10 mouse cellular contexts compared by ENCODE assay signal in genomic region chr6:70813921-70814628, GRCm38 (mm10). TPM values are rescaled to one million over a fixed set of nuclear protein-coding genes. Genes with fewer than 3 reads are reported as not detected.
DNase-seq lines count a peak whose midpoint lies in the region; ATAC-seq and TF ChIP-seq lines count a peak whose summit lies in the region.
"Had no signal": no experiment of that assay in that cellular context is flagged by ENCODE, and none has a peak within 500 bp of the region (broad histone marks: within the 10 kb centered on the region; RNA-seq: fewer than 3 reads in every experiment).

No protein-coding gene starts in this region.

- no peak for TF ChIP-seq CTCF in lung, embryonic 14.5 days (IDR thresholded peaks at IDR 0.05; ENCODE audit: low read depth)
- no peak for TF ChIP-seq CTCF in lung, adult 2 months (IDR thresholded peaks at IDR 0.05; ENCODE audit: insufficient read depth, low read length)
- no peak for TF ChIP-seq CTCF in intestine, postnatal 0 days (IDR thresholded peaks at IDR 0.05; ENCODE audit: low read depth)

- H3K36me3 ChIP-seq in lung, embryonic 14.5 days (ENCODE audit: insufficient read depth), result no peaks in the 10 kb centered on the region
- H3K36me3 ChIP-seq in intestine, postnatal 0 days (ENCODE audit: control insufficient read depth, insufficient read depth), result no peaks in the 10 kb centered on the region
- no peaks in the 10 kb centered on the region for H3K36me3 ChIP-seq in midbrain, embryonic 11.5 days (ENCODE audit: control insufficient read depth, insufficient read depth, low read length)
- H3K36me3 ChIP-seq: heart, embryonic 13.5 days; limb, embryonic 15.5 days had no signal

- 0 out of 2 replicates have a peak, but pooled peaks have one; percentile 20 for ATAC-seq in lung, embryonic 14.5 days (ENCODE audit: insufficient read depth)
- ATAC-seq in intestine, postnatal 0 days, result peak; percentile 90
- ATAC-seq in monocyte, adult 5-6 weeks (replicated peaks; ENCODE audit: insufficient number of reproducible peaks, low FRiP score, low TSS enrichment, poor library complexity, severe bottlenecking), result peak; percentile 49
- ATAC-seq in midbrain, embryonic 11.5 days (ENCODE audit: low FRiP score), result no peak

- no peaks in the 10 kb centered on the region for H3K27me3 ChIP-seq in lung, embryonic 14.5 days (ENCODE audit: insufficient read depth, low read length)
- H3K27me3 ChIP-seq in intestine, postnatal 0 days (replicated peaks; ENCODE audit: control insufficient read depth, insufficient read depth, low read length), result no peaks in the 10 kb centered on the region
- H3K27me3 ChIP-seq in midbrain, embryonic 11.5 days (ENCODE audit: control insufficient read depth, insufficient read depth, low read length), result no peaks in the 10 kb centered on the region
- H3K27me3 ChIP-seq: heart, embryonic 13.5 days; limb, embryonic 15.5 days had no signal

- H3K9me3 ChIP-seq in lung, embryonic 14.5 days (ENCODE audit: low read depth, low read length), result no peaks in the 10 kb centered on the region
- H3K9me3 ChIP-seq in intestine, postnatal 0 days (ENCODE audit: control insufficient read depth), result no peaks in the 10 kb centered on the region
- H3K9me3 ChIP-seq in midbrain, embryonic 11.5 days (ENCODE audit: control insufficient read depth, low read length), result no peaks in the 10 kb centered on the region
- H3K9me3 ChIP-seq: heart, embryonic 13.5 days; limb, embryonic 15.5 days had no signal

- DNase-seq in lung, embryonic 14.5 days, result no peak
- no peak for DNase-seq in lung, adult 2 months
- peak; percentile 66 for DNase-seq in thymus, postnatal 4 days
- no peak for DNase-seq in midbrain, embryonic 11.5 days (ENCODE audit: low spot score, missing footprints)
- no peak for DNase-seq in embryo, embryonic 11 days
- no peak for DNase-seq in gastrocnemius, postnatal 4 days (ENCODE audit: low spot score in 2 of 2)

- TF ChIP-seq POLR2A in lung, adult 2 months (IDR thresholded peaks at IDR 0.05; ENCODE audit: borderline replicate concordance, extremely low read depth, low read depth, low read length), result no peak

- no peaks in the 10 kb centered on the region for H3K4me1 ChIP-seq in lung, embryonic 14.5 days (ENCODE audit: insufficient read depth)
- no peaks in the 10 kb centered on the region for H3K4me1 ChIP-seq in lung, adult 2 months (ENCODE audit: control insufficient read depth, insufficient read depth, low read length)
- H3K4me1 ChIP-seq in intestine, postnatal 0 days (replicated peaks; ENCODE audit: control insufficient read depth, insufficient read depth, low read length), result no peaks in the 10 kb centered on the region
- H3K4me1 ChIP-seq in midbrain, embryonic 11.5 days (ENCODE audit: control insufficient read depth, insufficient read depth, low read length), result no peaks in the 10 kb centered on the region
- H3K4me1 ChIP-seq: limb, embryonic 15.5 days had no signal

- H3K4me2 ChIP-seq in lung, embryonic 14.5 days, result no peak overlapping the region
- peak overlapping the region; percentile 25 for H3K4me2 ChIP-seq in intestine, postnatal 0 days (replicated peaks; ENCODE audit: low read depth)
- H3K4me2 ChIP-seq in midbrain, embryonic 11.5 days, result no peak overlapping the region
- H3K4me2 ChIP-seq: heart, embryonic 13.5 days; limb, embryonic 15.5 days had no signal

- WGBS in lung, embryonic 14.5 days, result 62% methylated on average over 18 of the region's 18 CpGs
- WGBS in lung, adult 2 months, result 63% methylated on average over 18 of the region's 18 CpGs
- WGBS in intestine, postnatal 0 days, result 47% methylated on average over 18 of the region's 18 CpGs
- WGBS in midbrain, embryonic 11.5 days, result 92% methylated on average over 18 of the region's 18 CpGs

- H3K9ac ChIP-seq in lung, embryonic 14.5 days, result no peak overlapping the region
- H3K9ac ChIP-seq in intestine, postnatal 0 days (ENCODE audit: low read depth, low read length), result peak overlapping the region; percentile 22; the same call in 1 of the 2 replicates
- H3K9ac ChIP-seq in midbrain, embryonic 11.5 days (ENCODE audit: low read length), result no peak overlapping the region
- H3K9ac ChIP-seq: heart, embryonic 13.5 days; limb, embryonic 15.5 days had no signal

- H3K27ac ChIP-seq in lung, embryonic 14.5 days (ENCODE audit: low read depth), result no peak overlapping the region
- peak overlapping the region; percentile 89 for H3K27ac ChIP-seq in intestine, postnatal 0 days (ENCODE audit: low read depth, low read length)
- no peak overlapping the region for H3K27ac ChIP-seq in midbrain, embryonic 11.5 days (ENCODE audit: low read depth, low read length)
- H3K27ac ChIP-seq: heart, embryonic 13.5 days; limb, embryonic 15.5 days had no signal

- no peak overlapping the region for H3K4me3 ChIP-seq in lung, embryonic 14.5 days (ENCODE audit: low read depth, low read length)
- no peak overlapping the region for H3K4me3 ChIP-seq in lung, adult 2 months (replicated peaks; ENCODE audit: extremely low read depth, low read depth, low read length)
- H3K4me3 ChIP-seq in intestine, postnatal 0 days (ENCODE audit: low read depth, low read length), result no peak overlapping the region
- no peak overlapping the region for H3K4me3 ChIP-seq in midbrain, embryonic 11.5 days (ENCODE audit: low read depth, low read length)
- H3K4me3 ChIP-seq: heart, embryonic 13.5 days; limb, embryonic 15.5 days had no signal

RNA-seq across cellular contexts. Expression of gene Rpia, which starts 22.0 kb away (rescaled TPM):
- polyA plus RNA-seq in lung, embryonic 14.5 days (2014; fragmentation: Nextera tagmentation; extraction: Ambion mirVana), result 2.5 and 3.4 TPM in 2 replicates
- polyA plus RNA-seq in lung, adult 2 months (2012; rRNA removed), result 8.8 and 10.7 TPM in 2 replicates
- 6.4 and 9.5 TPM in 2 replicates for polyA plus RNA-seq in intestine, postnatal 0 days (2015; fragmentation: Nextera tagmentation; extraction: Ambion mirVana)
- total RNA-seq in monocyte, adult 5-6 weeks (2017), result 52.8 to 74.0 TPM (median 63.0 TPM) in 3 replicates
- 1.9 TPM in 2 replicates for polyA plus RNA-seq in midbrain, embryonic 11.5 days (2014; fragmentation: Nextera tagmentation; extraction: Ambion mirVana)
- total RNA-seq in gastrocnemius, postnatal 4 days (2021), result 10 to 100 TPM; 10.8 to 11.1 TPM

RNA-seq across cellular contexts. Expression of gene Eif2ak3, which starts 30.2 kb away (rescaled TPM):
- polyA plus RNA-seq in lung, embryonic 14.5 days (2014; fragmentation: Nextera tagmentation; extraction: Ambion mirVana), result 8.9 and 9.7 TPM in 2 replicates
- 12.6 and 14.8 TPM in 2 replicates for polyA plus RNA-seq in lung, adult 2 months (2012; rRNA removed)
- 8.4 and 9.6 TPM in 2 replicates for polyA plus RNA-seq in intestine, postnatal 0 days (2015; fragmentation: Nextera tagmentation; extraction: Ambion mirVana)
- total RNA-seq in monocyte, adult 5-6 weeks (2017), result 43.7 to 49.5 TPM (median 48.6 TPM) in 3 replicates
- polyA plus RNA-seq in midbrain, embryonic 11.5 days (2014; fragmentation: Nextera tagmentation; extraction: Ambion mirVana), result 8.9 and 9.8 TPM in 2 replicates
- total RNA-seq in gastrocnemius, postnatal 4 days (2021), result 10 to 100 TPM; 20.3 to 22.2 TPM
